Mouse (Mus musculus) cortical plate, adult 2 months (tissue): ENCODE measurements at regions not wholly inside any gene's neighbourhood (a gene's known extent, or its start where the extent isn't known, plus 50 kb on each side); places are given as distances from the start of the nearest gene placed in this dataset.

Source experiments
- CTCF ChIP-seq: fragments of 200-500 bp; IDR thresholded peaks from 2 replicates; pipeline ENCODE4 v1.5.1; 2011; ENCODE audit warnings: mild to moderate bottlenecking, control low read depth, low read length; ENCODE audit not compliant: insufficient read depth; ENCODE audit errors: extremely low read depth
- POLR2A ChIP-seq: fragments of 200-500 bp; IDR thresholded peaks from 2 replicates; pipeline ENCODE4 v1.6.1; 2011; ENCODE audit warnings: mild to moderate bottlenecking, low read length, control low read depth; ENCODE audit not compliant: insufficient read depth; ENCODE audit errors: extremely low read depth

- TF ChIP-seq CTCF (no peak), POLR2A (no peak)
Observed at GRCm38 (mm10) chr2:72782355-72782754, 197.9 kb downstream of the Sp3 start.
